Mouse (Mus musculus) forebrain, embryonic 15.5 days (tissue): Measurements from ENCODE around the gene Fam207a. TPM values are rescaled to one million over a fixed set of nuclear protein-coding genes. Genes with fewer than 3 reads are reported as not detected.

ENCODE experiments used
- ATAC-seq: fragments of 200-750 bp; cut with Nextera tagmentation; replicated peaks from 2 replicates; pipeline ENCODE4 v1.8.0; 2017; ENCODE audit warnings: mild to moderate bottlenecking, moderate TSS enrichment, moderate library complexity
- H3K27ac ChIP-seq: fragments of 300-500 bp; sonication (generic); replicated peaks from 2 replicates; pipeline ENCODE4 v1.5.1; 2015; ENCODE audit warnings: mild to moderate bottlenecking, inconsistent platforms
- H3K27me3 ChIP-seq: fragments of 300-500 bp; sonication (generic); 2 replicates; pipeline ENCODE4 v1.6.1; 2015; ENCODE audit warnings: inconsistent platforms
- H3K36me3 ChIP-seq: fragments of 300-500 bp; sonication (generic); 2 replicates; pipeline ENCODE4 v1.6.1; 2015; ENCODE audit warnings: mild to moderate bottlenecking, inconsistent platforms
- H3K4me1 ChIP-seq: fragments of 300-500 bp; sonication (generic); 2 replicates; pipeline ENCODE4 v1.6.1; 2015; ENCODE audit warnings: inconsistent platforms
- H3K4me2 ChIP-seq: fragments of 300-500 bp; sonication (generic); replicated peaks from 2 replicates; pipeline ENCODE4 v1.6.1; 2015; ENCODE audit warnings: mild to moderate bottlenecking, inconsistent platforms
- H3K4me3 ChIP-seq: fragments of 300-500 bp; sonication (generic); 2 replicates; pipeline ENCODE4 v1.5.1; 2015; ENCODE audit warnings: mild to moderate bottlenecking, inconsistent platforms
- H3K9ac ChIP-seq: fragments of 300-500 bp; sonication (generic); replicated peaks from 2 replicates; pipeline ENCODE4 v1.6.1; 2015; ENCODE audit warnings: mild to moderate bottlenecking, inconsistent platforms
- H3K9me3 ChIP-seq: fragments of 300-500 bp; sonication (generic); 2 replicates; pipeline ENCODE4 v1.6.1; 2016; ENCODE audit warnings: inconsistent platforms
- WGBS: fragments of 180-500 bp; shearing (Covaris S2); methylation state at CpG from one replicate; pipeline ENCODE4 v1.1.7; 2015; ENCODE audit warnings: mixed read lengths; 5-methylcytosine and 5-hydroxymethylcytosine counted together
- polyA plus RNA-seq: library from polyadenylated mRNA; unstranded; fragments of >200 nt; fragmentation: Nextera tagmentation; extraction: Ambion mirVana; gene quantifications from 2 replicates; pipeline ENCODE4 v1.2.1, GENCODE M21; 2015

The Fam207a gene
- polyA plus RNA-seq, 1 experiment from 2014 or later, result 43.0 TPM

DNA sequence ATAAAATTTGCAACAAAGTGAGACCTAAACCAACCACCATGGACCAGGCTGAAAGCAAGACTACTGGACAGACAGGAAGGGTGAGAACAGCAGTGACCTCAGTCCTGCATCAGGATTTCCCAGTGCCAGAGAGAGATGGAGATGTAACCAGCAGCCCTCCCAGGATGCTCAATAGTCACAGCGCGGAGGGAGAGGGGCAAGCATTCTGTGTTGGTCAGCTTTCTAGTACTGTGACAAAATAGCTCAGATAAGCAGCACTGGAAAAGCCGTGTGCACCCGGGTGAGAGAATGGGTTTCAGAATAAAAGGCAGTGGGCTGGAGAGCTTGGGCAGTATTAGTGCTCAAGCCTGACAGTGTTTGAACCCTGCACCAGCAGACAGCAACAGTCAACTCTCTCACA lies 7.8 kb downstream of the Fam207a start:
- H3K9me3 ChIP-seq, result no peaks in the 10 kb centered on the region
- peaks cover 40% of the 10 kb centered on the region for H3K36me3 ChIP-seq
- H3K4me2 ChIP-seq, result no peak overlapping the region
- 94% methylated on average over 4 of the region's 4 CpGs for WGBS
- no peak overlapping the region for H3K27ac ChIP-seq
- peaks cover 2% of the 10 kb centered on the region; the same call in 1 of the 2 replicates for H3K4me1 ChIP-seq
- no peak for ATAC-seq
- H3K4me3 ChIP-seq, result no peak overlapping the region
- H3K27me3 ChIP-seq, result no peaks in the 10 kb centered on the region
- no peak overlapping the region for H3K9ac ChIP-seq

GRCm38 (mm10) chr10:77506961-77507577 lies 8.5 kb downstream of the Fam207a start:
- no peak for ATAC-seq
- peaks cover 37% of the 10 kb centered on the region; the same call in 1 of the 2 replicates for H3K36me3 ChIP-seq
- H3K9me3 ChIP-seq, result no peaks in the 10 kb centered on the region
- no peak overlapping the region for H3K27ac ChIP-seq
- H3K4me1 ChIP-seq, result peaks cover 2% of the 10 kb centered on the region; the same call in 1 of the 2 replicates
- no peak overlapping the region for H3K4me3 ChIP-seq
- H3K4me2 ChIP-seq, result no peak overlapping the region
- no peaks in the 10 kb centered on the region for H3K27me3 ChIP-seq
- no peak overlapping the region for H3K9ac ChIP-seq
- WGBS, result 93% methylated on average over 13 of the region's 13 CpGs

- WGBS, result 80% methylated on average over 5 of the region's 5 CpGs
- H3K36me3 ChIP-seq, result peaks cover 34% of the 10 kb centered on the region; the same call in 1 of the 2 replicates
Observed at GRCm38 (mm10) chr10:77506526-77506925, 9.1 kb downstream of the Fam207a start.

GRCm38 (mm10) chr10:77504143-77504542 lies 11.4 kb downstream of the Fam207a start:
- ATAC-seq, result no peak
- Histone ChIP-seq H3K36me3 (peaks cover 32% of the 10 kb centered on the region; the same call in 1 of the 2 replicates), H3K4me1 (no peaks in the 10 kb centered on the region; the same call in 1 of the 2 replicates), H3K4me2 (no peak overlapping the region), H3K9me3 (no peaks in the 10 kb centered on the region), H3K27me3 (no peaks in the 10 kb centered on the region), H3K27ac (no peak overlapping the region), H3K4me3 (no peak overlapping the region), H3K9ac (no peak overlapping the region)
- 88% methylated on average over 6 of the region's 6 CpGs for WGBS

More at GRCm38 (mm10) chr10:77506526-77506925, 9.1 kb downstream of the Fam207a start:
- H3K4me2 ChIP-seq, result no peak overlapping the region
- no peaks in the 10 kb centered on the region for H3K9me3 ChIP-seq
- ATAC-seq, result no peak
- H3K9ac ChIP-seq, result no peak overlapping the region
- peaks cover 2% of the 10 kb centered on the region; the same call in 1 of the 2 replicates for H3K4me1 ChIP-seq
- H3K27me3 ChIP-seq, result no peaks in the 10 kb centered on the region
- H3K27ac ChIP-seq, result no peak overlapping the region
- no peak overlapping the region for H3K4me3 ChIP-seq

- no peak overlapping the region for H3K9ac ChIP-seq
- H3K27me3 ChIP-seq, result no peaks in the 10 kb centered on the region
- no peak overlapping the region for H3K27ac ChIP-seq
- no peak overlapping the region for H3K4me2 ChIP-seq
- WGBS, result 91% methylated on average over 25 of the region's 25 CpGs
- H3K4me3 ChIP-seq, result no peak overlapping the region
- ATAC-seq, result no peak
- H3K9me3 ChIP-seq, result no peaks in the 10 kb centered on the region
- no peaks in the 10 kb centered on the region for H3K4me1 ChIP-seq
- peaks cover 33% of the 10 kb centered on the region; the same call in 1 of the 2 replicates for H3K36me3 ChIP-seq
Observed at GRCm38 (mm10) chr10:77502967-77503922, 12.3 kb downstream of the Fam207a start.

GRCm38 (mm10) chr10:77500636-77501035 lies 14.9 kb downstream of the Fam207a start:
- Histone ChIP-seq H3K4me1 (no peaks in the 10 kb centered on the region), H3K4me3 (no peak overlapping the region), H3K36me3 (peaks cover 26% of the 10 kb centered on the region; the same call in 1 of the 2 replicates), H3K27ac (no peak overlapping the region), H3K4me2 (no peak overlapping the region), H3K9me3 (no peaks in the 10 kb centered on the region), H3K27me3 (no peaks in the 10 kb centered on the region), H3K9ac (no peak overlapping the region)
- no peak for ATAC-seq
- 92% methylated on average over 14 of the region's 14 CpGs for whole genome bisulfite sequencing

DNA sequence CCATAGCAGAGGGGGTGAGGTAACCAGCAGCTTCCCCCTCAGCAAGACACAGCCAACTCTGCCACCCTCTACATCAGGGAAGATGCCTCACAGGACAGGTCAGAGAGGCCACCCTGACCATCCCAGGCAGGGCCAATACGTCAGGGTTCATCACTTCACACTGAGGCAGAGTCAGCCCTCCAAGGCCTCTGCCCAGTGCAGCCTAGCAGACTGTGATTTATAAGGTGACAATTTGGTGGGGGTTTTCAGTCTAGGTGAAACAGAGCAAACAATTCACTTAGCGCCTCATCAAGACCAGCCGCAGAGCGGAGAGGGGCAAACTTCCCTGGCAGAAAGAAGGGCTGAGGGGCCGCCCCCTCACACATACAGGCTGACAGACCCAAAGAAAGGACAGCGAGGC lies 17.3 kb downstream of the Fam207a start:
- ATAC-seq, result no peak
- H3K4me3 ChIP-seq, result no peak overlapping the region
- no peak overlapping the region for H3K4me2 ChIP-seq
- H3K9ac ChIP-seq, result no peak overlapping the region
- no peaks in the 10 kb centered on the region for H3K9me3 ChIP-seq
- H3K36me3 ChIP-seq, result peaks cover 15% of the 10 kb centered on the region; the same call in 1 of the 2 replicates
- no peak overlapping the region for H3K27ac ChIP-seq
- H3K4me1 ChIP-seq, result no peaks in the 10 kb centered on the region
- 90% methylated on average over 6 of the region's 6 CpGs for WGBS
- H3K27me3 ChIP-seq, result no peaks in the 10 kb centered on the region

DNA sequence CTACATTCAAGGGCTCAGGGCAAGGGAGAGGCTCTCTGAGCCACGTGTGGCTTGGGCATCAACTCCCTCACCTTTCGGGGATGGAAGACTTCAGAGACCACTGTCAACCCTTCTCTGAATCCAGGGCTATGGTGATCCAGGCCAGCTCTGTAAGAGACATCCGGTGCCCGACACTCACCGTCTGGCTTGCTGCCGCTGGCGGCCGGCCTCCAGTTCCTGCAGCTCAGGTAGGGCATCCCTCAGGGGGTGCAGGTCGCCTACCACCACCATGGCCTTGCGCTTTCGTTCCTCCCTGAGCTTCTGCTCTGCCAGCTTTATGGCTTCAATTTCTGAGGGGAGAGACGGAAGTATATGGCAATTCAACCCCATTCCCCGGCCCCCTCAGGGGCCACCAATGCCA lies 18.4 kb downstream of the Fam207a start:
- no peak overlapping the region for H3K4me2 ChIP-seq
- peaks cover 14% of the 10 kb centered on the region; the same call in 1 of the 2 replicates for H3K36me3 ChIP-seq
- no peak overlapping the region for H3K9ac ChIP-seq
- H3K27ac ChIP-seq, result no peak overlapping the region
- H3K4me1 ChIP-seq, result no peaks in the 10 kb centered on the region
- H3K27me3 ChIP-seq, result no peaks in the 10 kb centered on the region
- H3K9me3 ChIP-seq, result no peaks in the 10 kb centered on the region
- 94% methylated on average over 13 of the region's 13 CpGs for WGBS
- ATAC-seq, result no peak
- H3K4me3 ChIP-seq, result no peak overlapping the region

DNA sequence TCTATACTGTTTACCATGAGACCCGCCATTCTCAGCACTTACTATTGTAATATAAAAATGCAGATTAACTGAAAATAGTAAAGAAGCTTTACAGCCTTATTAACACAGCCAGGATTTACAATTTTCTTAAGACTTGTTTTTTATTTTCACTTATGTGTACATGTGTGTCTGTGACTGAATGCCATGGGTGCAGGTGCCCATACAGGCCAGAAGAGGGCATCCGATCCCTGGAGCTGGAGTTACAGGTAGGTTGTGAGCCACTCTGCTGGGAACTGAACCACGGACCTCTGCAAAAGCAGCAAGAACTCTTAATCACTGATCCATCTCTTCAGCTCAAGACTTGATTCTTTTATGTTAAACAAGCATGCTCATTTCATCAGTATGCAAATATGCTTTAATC lies 22.7 kb downstream of the Fam207a start:
- Histone ChIP-seq H3K9me3 (no peaks in the 10 kb centered on the region), H3K4me3 (no peak overlapping the region), H3K9ac (no peak overlapping the region), H3K4me2 (no peak overlapping the region), H3K36me3 (peaks cover 24% of the 10 kb centered on the region), H3K27ac (no peak overlapping the region), H3K4me1 (no peaks in the 10 kb centered on the region), H3K27me3 (no peaks in the 10 kb centered on the region)
- ATAC-seq, result no peak
- 96% methylated on average over 3 of the region's 3 CpGs for WGBS

- H3K4me3 ChIP-seq, result no peak overlapping the region
- WGBS, result 92% methylated on average over 6 of the region's 6 CpGs
- no peak for ATAC-seq
- H3K27me3 ChIP-seq, result no peaks in the 10 kb centered on the region
- H3K27ac ChIP-seq, result no peak overlapping the region
- no peak overlapping the region for H3K4me2 ChIP-seq
- H3K9me3 ChIP-seq, result no peaks in the 10 kb centered on the region
- no peak overlapping the region for H3K9ac ChIP-seq
- peaks cover 36% of the 10 kb centered on the region for H3K36me3 ChIP-seq
- H3K4me1 ChIP-seq, result no peaks in the 10 kb centered on the region
Observed at GRCm38 (mm10) chr10:77491585-77491984, 24.0 kb downstream of the Fam207a start.

DNA sequence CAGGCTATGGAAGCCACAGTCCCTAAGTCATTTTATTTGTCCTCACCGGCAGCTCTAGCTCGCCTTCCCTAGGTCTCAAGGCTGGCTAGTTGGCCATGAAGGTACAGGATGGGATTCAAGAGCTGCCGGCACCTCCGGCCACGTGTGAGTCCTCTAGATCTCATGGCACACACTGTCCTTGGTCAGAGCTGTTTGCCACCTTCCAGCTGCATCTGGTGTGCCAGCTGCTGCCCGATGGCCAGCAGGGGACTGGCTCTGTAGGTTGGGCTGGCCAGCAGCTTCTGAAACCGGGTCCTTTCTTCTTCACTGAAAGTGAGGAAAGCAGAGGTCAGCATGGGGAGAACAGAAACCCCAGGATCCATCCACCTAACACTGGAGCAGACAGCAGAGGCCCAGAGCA lies 27.4 kb downstream of the Fam207a start:
- H3K27ac ChIP-seq, result no peak overlapping the region
- peaks cover 36% of the 10 kb centered on the region for H3K36me3 ChIP-seq
- ATAC-seq, result no peak
- no peaks in the 10 kb centered on the region for H3K27me3 ChIP-seq
- H3K4me1 ChIP-seq, result peaks cover 3% of the 10 kb centered on the region; the same call in 1 of the 2 replicates
- H3K9me3 ChIP-seq, result no peaks in the 10 kb centered on the region
- H3K4me3 ChIP-seq, result no peak overlapping the region
- H3K9ac ChIP-seq, result no peak overlapping the region
- WGBS, result 94% methylated on average over 7 of the region's 7 CpGs
- no peak overlapping the region for H3K4me2 ChIP-seq

DNA sequence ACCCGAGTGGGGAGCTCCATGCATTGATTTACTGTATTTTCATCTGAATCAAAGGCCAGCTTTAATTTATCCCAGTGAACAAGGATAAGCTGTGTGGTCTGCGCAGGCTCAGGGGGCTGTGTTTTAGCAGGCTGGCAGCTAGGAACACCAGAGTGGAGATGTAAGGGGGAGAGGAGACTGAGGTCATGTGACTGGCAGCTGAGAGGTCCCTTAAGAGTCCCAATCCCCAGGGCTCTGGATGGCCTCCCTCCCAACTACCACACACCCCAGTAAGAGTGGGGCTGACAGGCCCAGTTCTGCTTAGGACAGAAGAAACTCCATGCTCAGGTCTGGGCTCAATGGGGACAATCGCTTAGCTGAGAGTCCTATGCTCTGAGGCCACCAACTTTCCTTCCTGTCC lies 29.8 kb downstream of the Fam207a start:
- H3K36me3 ChIP-seq, result peaks cover 31% of the 10 kb centered on the region
- H3K4me2 ChIP-seq, result no peak overlapping the region
- no peak overlapping the region for H3K27ac ChIP-seq
- 85% methylated on average over 3 of the region's 3 CpGs for WGBS
- H3K9me3 ChIP-seq, result no peaks in the 10 kb centered on the region
- peaks cover 3% of the 10 kb centered on the region; the same call in 1 of the 2 replicates for H3K4me1 ChIP-seq
- no peak overlapping the region for H3K4me3 ChIP-seq
- ATAC-seq, result no peak
- no peak overlapping the region for H3K9ac ChIP-seq
- no peaks in the 10 kb centered on the region for H3K27me3 ChIP-seq
